Mouse (Mus musculus): Measurements from ENCODE around the gene Pla2g4b.
A peak's percentile ranks its signal among the peaks of the same experiment; 100 is the strongest.

Pla2g4b gene

GRCm38 (mm10) chr2:120062248-120062647 lies 29.0 kb downstream of the Pla2g4b start:
- DNase-seq (ENCODE audit: low spot score): no peak

- DNase-seq (ENCODE audit: low spot score): no peak
Measured at GRCm38 (mm10) chr2:120064639-120065038, 31.4 kb downstream of the Pla2g4b start.

- DNase-seq (ENCODE audit: low spot score): no peak
Measured at GRCm38 (mm10) chr2:120065243-120065642, 32.0 kb downstream of the Pla2g4b start.

GRCm38 (mm10) chr2:120066224-120066623 lies 33.0 kb downstream of the Pla2g4b start:
- peak; percentile 84 for DNase-seq (ENCODE audit: low spot score)

GRCm38 (mm10) chr2:120068555-120069465 lies 35.6 kb downstream of the Pla2g4b start:
- no peak for DNase-seq (ENCODE audit: low spot score)

GRCm38 (mm10) chr2:120069466-120069990 lies 36.3 kb downstream of the Pla2g4b start:
- no peak for DNase-seq (ENCODE audit: low spot score)

- no peak for DNase-seq (ENCODE audit: low spot score)
Measured at GRCm38 (mm10) chr2:120074096-120074495, 40.9 kb downstream of the Pla2g4b start.

- peak; percentile 59 for DNase-seq (ENCODE audit: low spot score)
Measured at GRCm38 (mm10) chr2:120076076-120076705, 43.0 kb downstream of the Pla2g4b start.

- no peak for DNase-seq (ENCODE audit: low spot score)
Measured at GRCm38 (mm10) chr2:120082416-120082815, 49.2 kb downstream of the Pla2g4b start.

GRCm38 (mm10) chr2:120084593-120085361 lies 51.6 kb downstream of the Pla2g4b start:
- no peak for DNase-seq (ENCODE audit: low spot score)

GRCm38 (mm10) chr2:120086038-120086437 lies 52.8 kb downstream of the Pla2g4b start:
- peak; percentile 60 for DNase-seq (ENCODE audit: low spot score)

- no peak for DNase-seq (ENCODE audit: low spot score)
Measured at GRCm38 (mm10) chr2:120087391-120087790, 54.2 kb downstream of the Pla2g4b start.

GRCm38 (mm10) chr2:120087897-120088296 lies 54.7 kb downstream of the Pla2g4b start:
- DNase-seq (ENCODE audit: low spot score): no peak

GRCm38 (mm10) chr2:120090979-120091378 lies 57.8 kb downstream of the Pla2g4b start:
- no peak for DNase-seq (ENCODE audit: low spot score)

All from testis, postnatal 14 days (tissue).